Comparison of ENCODE assay signal across 18 mouse cellular contexts in the genomic region with DNA sequence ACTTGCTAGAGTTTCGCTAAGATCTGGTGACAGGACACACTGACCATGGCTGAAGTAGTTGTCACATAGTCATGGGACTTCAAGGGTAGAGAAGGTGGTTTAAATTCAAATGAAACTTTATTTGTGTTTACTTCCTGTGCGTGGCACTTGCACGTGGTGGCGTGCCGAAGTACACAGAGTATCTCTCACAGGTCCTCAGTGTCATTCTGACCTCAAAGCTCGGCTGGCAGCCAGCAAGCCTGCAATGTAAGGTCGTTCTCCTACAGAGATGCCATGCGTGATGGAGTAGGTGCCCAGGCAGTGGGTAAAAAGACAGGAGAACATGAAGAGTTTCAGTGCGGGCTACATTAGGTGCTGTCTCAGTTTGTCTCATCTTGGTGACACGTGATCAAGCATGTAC. TPM values are rescaled to one million over a fixed set of nuclear protein-coding genes. Genes with fewer than 3 reads are reported as not detected.
DNase-seq lines count a peak whose midpoint lies in the region; ATAC-seq and TF ChIP-seq lines count a peak whose summit lies in the region.
"Had no signal": no experiment of that assay in that cellular context is flagged by ENCODE, and none has a peak within 500 bp of the region (broad histone marks: within the 10 kb centered on the region; RNA-seq: fewer than 3 reads in every experiment).

No protein-coding gene starts in this region.

- peak; percentile 24 for DNase-seq in adrenal gland, postnatal 10 days
- DNase-seq in adrenal gland, adult 8-10 months, result no peak
- DNase-seq in heart, postnatal 36 days, result no peak
- DNase-seq in lung, postnatal 10 days, result peak; percentile 28
- DNase-seq in lung, postnatal 0 days (ENCODE audit: low spot score), result no peak
- peak; percentile 27 to 35 for DNase-seq in heart, postnatal 10 days
- DNase-seq: cerebellum, adult 9-10 months; right cerebral cortex, postnatal 25 days had no signal

- TF ChIP-seq EP300 in lung, postnatal 0 days (IDR thresholded peaks at IDR 0.05), result no peak

- intact Hi-C loops in heart, postnatal 36 days (cut with DNase I), result no loop called here
- intact Hi-C loops in heart, postnatal 10 days (cut with DNase I), result no loop called here

- no peak for TF ChIP-seq CTCF in lung, postnatal 0 days (IDR thresholded peaks at IDR 0.05)

- H3K36me3 ChIP-seq in heart, embryonic 16.5 days (ENCODE audit: control insufficient read depth, insufficient read depth), result 0 out of 2 replicates have a peak, but pooled peaks cover 3% of the 10 kb centered on the region
- H3K36me3 ChIP-seq in lung, postnatal 0 days (ENCODE audit: insufficient read depth, low read length), result no peaks in the 10 kb centered on the region
- H3K36me3 ChIP-seq: hindbrain, embryonic 15.5 days; limb, embryonic 10.5 days had no signal

- H3K4me1 ChIP-seq in heart, embryonic 16.5 days (ENCODE audit: control insufficient read depth, insufficient read depth, low read length), result 0 out of 2 replicates have a peak, but pooled peaks cover 2% of the 10 kb centered on the region
- H3K4me1 ChIP-seq in lung, postnatal 0 days (ENCODE audit: insufficient read depth, low read depth, low read length), result no peaks in the 10 kb centered on the region
- H3K4me1 ChIP-seq: hindbrain, embryonic 15.5 days; megakaryocyte, embryonic 14.5 days had no signal

- 66% methylated on average over 10 of the region's 10 CpGs for WGBS in heart, embryonic 16.5 days
- 69% methylated on average over 10 of the region's 10 CpGs for WGBS in lung, postnatal 0 days

- H3K4me3 ChIP-seq in heart, embryonic 16.5 days (ENCODE audit: low read length), result no peak overlapping the region
- H3K4me3 ChIP-seq in lung, postnatal 0 days (ENCODE audit: low read depth, low read length), result no peak overlapping the region
- H3K4me3 ChIP-seq: embryonic facial prominence, embryonic 13.5 days; hindbrain, embryonic 15.5 days; left cerebral cortex, adult 2 months; limb, embryonic 10.5 days; liver, embryonic 12.5 days; megakaryocyte, embryonic 14.5 days had no signal

- H3K9ac ChIP-seq in heart, embryonic 16.5 days (ENCODE audit: low read length), result no peak overlapping the region
- no peak overlapping the region for H3K9ac ChIP-seq in lung, postnatal 0 days (replicated peaks; ENCODE audit: low read depth)
- H3K9ac ChIP-seq: embryonic facial prominence, embryonic 13.5 days; hindbrain, embryonic 15.5 days; liver, embryonic 12.5 days had no signal

- H3K27me3 ChIP-seq in heart, embryonic 16.5 days (ENCODE audit: control insufficient read depth, insufficient read depth, low read length), result no peaks in the 10 kb centered on the region
- no peaks in the 10 kb centered on the region for H3K27me3 ChIP-seq in lung, postnatal 0 days (replicated peaks; ENCODE audit: insufficient read depth, low read length)
- H3K27me3 ChIP-seq: embryonic facial prominence, embryonic 13.5 days; hindbrain, embryonic 15.5 days; liver, embryonic 12.5 days; megakaryocyte, embryonic 14.5 days had no signal

- peak; percentile 52 for ATAC-seq in heart, embryonic 16.5 days (replicated peaks; ENCODE audit: extremely low read depth, insufficient read depth, low FRiP score)
- ATAC-seq in lung, postnatal 0 days, result no peak
- no peak for ATAC-seq in inflammation-experienced regulatory T-cells, adult 6 months
- ATAC-seq: forebrain, embryonic 16.5 days; intestine, postnatal 0 days; liver, embryonic 12.5 days had no signal

- H3K27ac ChIP-seq in heart, embryonic 16.5 days (ENCODE audit: low read length), result no peak overlapping the region
- no peak overlapping the region for H3K27ac ChIP-seq in lung, postnatal 0 days (ENCODE audit: low read length)
- H3K27ac ChIP-seq: embryonic facial prominence, embryonic 13.5 days; hindbrain, embryonic 15.5 days; left cerebral cortex, adult 2 months; limb, embryonic 10.5 days; liver, embryonic 12.5 days had no signal

- H3K4me2 ChIP-seq in heart, embryonic 16.5 days (ENCODE audit: low read depth, low read length), result peak overlapping the region; percentile 36; the same call in 1 of the 2 replicates
- H3K4me2 ChIP-seq in lung, postnatal 0 days (replicated peaks; ENCODE audit: low read depth, low read length), result no peak overlapping the region
- H3K4me2 ChIP-seq: embryonic facial prominence, embryonic 13.5 days; hindbrain, embryonic 15.5 days; liver, embryonic 12.5 days had no signal

- H3K9me3 ChIP-seq in heart, embryonic 16.5 days (replicated peaks; ENCODE audit: control insufficient read depth, low read length), result no peaks in the 10 kb centered on the region
- no peaks in the 10 kb centered on the region for H3K9me3 ChIP-seq in lung, postnatal 0 days (ENCODE audit: low read length)
- H3K9me3 ChIP-seq: embryonic facial prominence, embryonic 13.5 days; hindbrain, embryonic 15.5 days; limb, embryonic 10.5 days; liver, embryonic 12.5 days had no signal

RNA-seq across cellular contexts. Expression of gene Pawr, which starts 48.8 kb away (rescaled TPM):
- 10 to 100 TPM in 1 of 2 experiments, 1 to 10 TPM in 1; 6.7 to 10.4 TPM for total RNA-seq in adrenal gland, postnatal 10 days (2021)
- 10 to 100 TPM in 1 of 4 experiments, 1 to 10 TPM in 3; 8.5 to 10.2 (median 9.2) TPM for total RNA-seq in adrenal gland, adult 8-10 months (2022)
- 4.1 and 6.2 TPM in 2 replicates for polyA plus RNA-seq in heart, embryonic 16.5 days (2015; fragmentation: Nextera tagmentation; extraction: Ambion mirVana)
- 1 to 10 TPM; 3.2 to 3.5 TPM for total RNA-seq in heart, postnatal 36 days (2021)
- 15.3 and 19.6 TPM in 2 replicates for polyA plus RNA-seq in lung, postnatal 0 days (2015; fragmentation: Nextera tagmentation; extraction: Ambion mirVana)
- total RNA-seq in heart, postnatal 10 days (2021), result 1 to 10 TPM; 3.9 to 4.1 TPM
- under 1 TPM in 1 of 3 experiments, not detected in 2; 0.44 TPM for polyA plus RNA-seq in inflammation-experienced regulatory T-cells, adult 6 months (2017; shearing (Covaris generic))

Comparison
In these comparisons a context has a peak if more than half of its experiments do, and no peak if none do; other contexts are left out.
1. DNase-seq: peak in adrenal gland, postnatal 10 days (single experiment), lung, postnatal 10 days (single experiment) and heart, postnatal 10 days (2 of 2); none in adrenal gland, adult 8-10 months (single experiment), heart, postnatal 36 days (0 of 2) and lung, postnatal 0 days (single experiment).